ENCODE assay signal across 10 mouse cellular contexts in genomic region chr2:105671798-105672595, GRCm38 (mm10). TPM values are rescaled to one million over a fixed set of nuclear protein-coding genes. Genes with fewer than 3 reads are reported as not detected.
DNase-seq lines count a peak whose midpoint lies in the region; ATAC-seq and TF ChIP-seq lines count a peak whose summit lies in the region.
"Had no signal": no experiment of that assay in that cellular context is flagged by ENCODE, and none has a peak within 500 bp of the region (broad histone marks: within the 10 kb centered on the region; RNA-seq: fewer than 3 reads in every experiment).

No protein-coding gene starts in this region.

- peak overlapping the region; percentile 67 for H3K4me3 ChIP-seq in forebrain, embryonic 14.5 days (ENCODE audit: low read depth, low read length)
- H3K4me3 ChIP-seq in midbrain, embryonic 12.5 days, result peak overlapping the region; percentile 54
- H3K4me3 ChIP-seq in gastrocnemius, adult 2 months, result no peak overlapping the region

- TF ChIP-seq CTCF in gastrocnemius, adult 2 months (IDR thresholded peaks at IDR 0.05), result no peak

- intact Hi-C loops in gastrocnemius, adult 2 months (cut with DNase I), result no loop called here

- peaks cover 32% of the 10 kb centered on the region for H3K4me1 ChIP-seq in forebrain, embryonic 14.5 days (ENCODE audit: control insufficient read depth, insufficient read depth, low read length)
- peaks cover 64% of the 10 kb centered on the region for H3K4me1 ChIP-seq in midbrain, embryonic 12.5 days

- no peak for ATAC-seq in forebrain, embryonic 14.5 days
- no peak for ATAC-seq in midbrain, embryonic 12.5 days (ENCODE audit: low FRiP score, low read depth)

- WGBS in forebrain, embryonic 14.5 days, result 3% methylated on average over 25 of the region's 25 CpGs
- WGBS in midbrain, embryonic 12.5 days, result 1% methylated on average over 25 of the region's 25 CpGs

- H3K9me3 ChIP-seq in forebrain, embryonic 14.5 days (replicated peaks; ENCODE audit: control insufficient read depth, low read length), result no peaks in the 10 kb centered on the region
- no peaks in the 10 kb centered on the region for H3K9me3 ChIP-seq in midbrain, embryonic 12.5 days

- DNase-seq in embryo, embryonic 10.5 days (ENCODE audit: low spot score), result peak; percentile 61
- no peak for DNase-seq in embryo, embryonic 10 days (ENCODE audit: low spot score)
- peak; percentile 21 for DNase-seq in ZHBTc4 (ENCODE audit: low read depth, low spot score)
- DNase-seq in forebrain, embryonic 14.5 days (ENCODE audit: low spot score), result peak; percentile 58
- no peak for DNase-seq in gastrocnemius, postnatal 4 days (ENCODE audit: low spot score in 2 of 2)
- no peak for DNase-seq in adrenal gland, adult 8-10 months
- no peak for DNase-seq in gastrocnemius, adult 2 months
- DNase-seq: layer of hippocampus, postnatal 36 days had no signal

- no peaks in the 10 kb centered on the region for H3K36me3 ChIP-seq in forebrain, embryonic 14.5 days (ENCODE audit: control insufficient read depth, insufficient read depth, low read length)
- H3K36me3 ChIP-seq in midbrain, embryonic 12.5 days, result no peaks in the 10 kb centered on the region

- H3K4me2 ChIP-seq in forebrain, embryonic 14.5 days (ENCODE audit: low read length), result peak overlapping the region; percentile 66
- peak overlapping the region; percentile 59 for H3K4me2 ChIP-seq in midbrain, embryonic 12.5 days (replicated peaks)

- peak overlapping the region; percentile 91 for H3K27ac ChIP-seq in forebrain, embryonic 14.5 days (ENCODE audit: low read depth, low read length)
- peak overlapping the region; percentile 35 for H3K27ac ChIP-seq in midbrain, embryonic 12.5 days (replicated peaks)
- no peak overlapping the region for H3K27ac ChIP-seq in gastrocnemius, adult 2 months

- H3K27me3 ChIP-seq in forebrain, embryonic 14.5 days (replicated peaks; ENCODE audit: control insufficient read depth, insufficient read depth, low read length), result peaks cover 42% of the 10 kb centered on the region
- peaks cover 99% of the 10 kb centered on the region for H3K27me3 ChIP-seq in midbrain, embryonic 12.5 days

- peak overlapping the region; percentile 96 for H3K9ac ChIP-seq in forebrain, embryonic 14.5 days (ENCODE audit: low read length)
- peak overlapping the region; percentile 46 for H3K9ac ChIP-seq in midbrain, embryonic 12.5 days (replicated peaks)

RNA-seq across cellular contexts. Expression of gene Pax6, which starts 3.3 kb away (rescaled TPM):
- polyA plus RNA-seq in forebrain, embryonic 14.5 days (2014; fragmentation: Nextera tagmentation; extraction: Ambion mirVana), result 44.5 and 51.8 TPM in 2 replicates
- polyA plus RNA-seq in midbrain, embryonic 12.5 days (2016; fragmentation: Nextera tagmentation; extraction: Ambion mirVana), result 21.5 and 74.8 TPM in 2 replicates
- not detected for total RNA-seq in gastrocnemius, postnatal 4 days (2021)
- total RNA-seq in adrenal gland, adult 8-10 months (2022), result not detected
- not detected for total RNA-seq in gastrocnemius, adult 2 months (2021)
- polyA plus RNA-seq: urinary bladder, adult 2 months had no signal

Comparison
In these comparisons a context has a peak if more than half of its experiments do, and no peak if none do; other contexts are left out.
1. DNase-seq: peak in embryo, embryonic 10.5 days (single experiment), ZHBTc4 (single experiment) and forebrain, embryonic 14.5 days (single experiment); none in embryo, embryonic 10 days (single experiment), gastrocnemius, postnatal 4 days (0 of 2), adrenal gland, adult 8-10 months (single experiment) and gastrocnemius, adult 2 months (single experiment).